Mouse (Mus musculus) heart, embryonic 16.5 days (tissue): ENCODE measurements around the gene Fgd5. TPM values are rescaled to one million over a fixed set of nuclear protein-coding genes. Genes with fewer than 3 reads are reported as not detected.

ENCODE experiments used
- ATAC-seq: fragments of 200-750 bp; cut with Nextera tagmentation; replicated peaks from 2 replicates; pipeline ENCODE4 v1.8.0; 2017; ENCODE audit warnings: moderate number of reproducible peaks; ENCODE audit not compliant: insufficient read depth, low FRiP score; ENCODE audit errors: extremely low read depth
- H3K27ac ChIP-seq: fragments of 300-500 bp; sonication (generic); 2 replicates; pipeline ENCODE4 v1.5.1; 2014; ENCODE audit warnings: mild to moderate bottlenecking, low read length, control low read depth, moderate library complexity
- H3K27me3 ChIP-seq: fragments of 300-500 bp; sonication (generic); 2 replicates; pipeline ENCODE4 v1.6.1; 2014; ENCODE audit warnings: low read length, mixed read lengths; ENCODE audit not compliant: control insufficient read depth, insufficient read depth
- H3K36me3 ChIP-seq: fragments of 300-500 bp; sonication (generic); 2 replicates; pipeline ENCODE4 v1.6.1; 2014; ENCODE audit not compliant: control insufficient read depth, insufficient read depth
- H3K4me1 ChIP-seq: fragments of 300-500 bp; sonication (generic); 2 replicates; pipeline ENCODE4 v1.6.1; 2014; ENCODE audit warnings: low read length, mixed read lengths; ENCODE audit not compliant: control insufficient read depth, insufficient read depth
- H3K4me2 ChIP-seq: fragments of 300-500 bp; sonication (generic); 2 replicates; pipeline ENCODE4 v1.6.1; 2014; ENCODE audit warnings: low read depth, mild to moderate bottlenecking, control low read depth, low read length
- H3K4me3 ChIP-seq: fragments of 300-500 bp; sonication (generic); 2 replicates; pipeline ENCODE4 v1.5.1; 2014; ENCODE audit warnings: mild to moderate bottlenecking, control low read depth, low read length
- H3K9ac ChIP-seq: fragments of 300-500 bp; sonication (generic); 2 replicates; pipeline ENCODE4 v1.6.1; 2014; ENCODE audit warnings: low read length, control low read depth
- H3K9me3 ChIP-seq: fragments of 300-500 bp; sonication (generic); replicated peaks from 2 replicates; pipeline ENCODE4 v1.6.1; 2016; ENCODE audit warnings: low read length; ENCODE audit not compliant: control insufficient read depth
- WGBS: fragments of 180-500 bp; shearing (Covaris S2); extraction: QIAGEN DNeasy Blood & Tissue Kit; methylation state at CpG from one replicate; pipeline ENCODE4 v1.1.7; 2014; 5-methylcytosine and 5-hydroxymethylcytosine counted together
- polyA plus RNA-seq: library from polyadenylated mRNA; unstranded; fragments of >200 nt; fragmentation: Nextera tagmentation; extraction: Ambion mirVana; gene quantifications from 2 replicates; pipeline ENCODE4 v1.2.1, GENCODE M21; 2015

Fgd5 gene
- polyA plus RNA-seq, 1 experiment from 2014 or later = 13.0 TPM

GRCm38 (mm10) chr6:92015848-92016247 lies 37.2 kb downstream of the Fgd5 start:
- H3K4me1 ChIP-seq = 0 out of 2 replicates have a peak, but pooled peaks cover 5% of the 10 kb centered on the region
- WGBS = 80% methylated on average over 5 of the region's 5 CpGs
- H3K27me3 ChIP-seq = no peaks in the 10 kb centered on the region
- no peaks in the 10 kb centered on the region for H3K9me3 ChIP-seq
- no peak overlapping the region for H3K4me2 ChIP-seq
- H3K27ac ChIP-seq = no peak overlapping the region
- ATAC-seq = no peak
- no peak overlapping the region for H3K9ac ChIP-seq
- no peak overlapping the region for H3K4me3 ChIP-seq
- H3K36me3 ChIP-seq = no peaks in the 10 kb centered on the region

DNA sequence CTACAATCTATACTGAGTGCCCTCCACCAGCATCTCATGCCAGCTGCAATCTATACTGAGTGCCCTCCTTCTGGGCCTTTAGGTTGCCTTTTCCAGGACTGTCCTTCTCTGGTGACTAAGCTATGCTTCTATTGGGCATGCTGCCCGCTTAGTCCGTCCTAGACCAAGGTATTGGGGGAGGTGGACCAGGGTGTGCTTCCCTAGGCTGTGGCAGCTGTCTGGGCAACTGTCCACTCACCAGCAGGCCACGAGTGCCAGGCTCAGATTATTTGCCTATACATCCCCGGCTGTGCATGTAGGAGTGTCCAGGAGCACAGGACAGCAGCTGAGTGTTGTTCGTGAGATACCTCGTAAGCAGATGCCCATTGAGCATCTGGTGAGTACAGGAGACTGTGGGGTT lies 38.1 kb downstream of the Fgd5 start:
- Histone ChIP-seq H3K4me2 (no peak overlapping the region), H3K27me3 (no peaks in the 10 kb centered on the region), H3K36me3 (no peaks in the 10 kb centered on the region), H3K9ac (no peak overlapping the region), H3K27ac (no peak overlapping the region), H3K4me3 (no peak overlapping the region), H3K9me3 (no peaks in the 10 kb centered on the region), H3K4me1 (0 out of 2 replicates have a peak, but pooled peaks cover 5% of the 10 kb centered on the region)
- 74% methylated on average over 6 of the region's 6 CpGs for WGBS
- ATAC-seq = no peak

- Histone ChIP-seq H3K27ac (no peak overlapping the region), H3K4me3 (no peak overlapping the region), H3K9ac (no peak overlapping the region), H3K4me2 (no peak overlapping the region), H3K4me1 (0 out of 2 replicates have a peak, but pooled peaks cover 5% of the 10 kb centered on the region), H3K36me3 (no peaks in the 10 kb centered on the region), H3K27me3 (no peaks in the 10 kb centered on the region), H3K9me3 (no peaks in the 10 kb centered on the region)
- 40% methylated on average over 6 of the region's 6 CpGs for WGBS
- ATAC-seq = no peak
These were observed 39.7 kb downstream of the Fgd5 start for GRCm38 (mm10) chr6:92018421-92018820.

GRCm38 (mm10) chr6:92021061-92021460 lies 42.4 kb downstream of the Fgd5 start:
- Histone ChIP-seq H3K36me3 (no peaks in the 10 kb centered on the region), H3K4me1 (no peaks in the 10 kb centered on the region), H3K4me2 (no peak overlapping the region), H3K4me3 (no peak overlapping the region), H3K9ac (no peak overlapping the region), H3K27ac (no peak overlapping the region), H3K9me3 (no peaks in the 10 kb centered on the region), H3K27me3 (no peaks in the 10 kb centered on the region)
- 0 out of 2 replicates have a peak, but pooled peaks have one; percentile 41 for ATAC-seq
- WGBS = 75% methylated on average over 9 of the region's 9 CpGs

DNA sequence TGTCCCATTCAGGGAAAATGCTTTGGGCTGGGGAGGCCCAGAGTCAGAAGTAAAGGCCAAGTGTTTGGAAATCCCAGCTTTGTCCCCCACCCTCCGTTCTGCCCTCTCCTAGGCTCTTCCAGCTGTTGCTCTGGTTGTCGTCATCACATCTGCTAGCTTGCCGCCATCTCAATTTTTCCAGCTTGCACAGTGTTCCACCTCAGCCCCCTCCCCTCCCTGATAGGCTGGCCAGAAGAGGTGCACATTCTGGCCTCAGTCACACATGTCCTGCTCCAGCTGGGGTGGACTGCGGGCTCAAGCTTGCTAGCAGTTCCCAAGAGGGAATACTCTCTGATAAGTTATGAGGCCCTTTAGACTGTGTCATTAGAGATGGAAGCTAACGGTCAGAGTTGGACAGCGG lies 42.8 kb downstream of the Fgd5 start:
- Histone ChIP-seq H3K36me3 (no peaks in the 10 kb centered on the region), H3K4me3 (no peak overlapping the region), H3K9me3 (no peaks in the 10 kb centered on the region), H3K27me3 (no peaks in the 10 kb centered on the region), H3K27ac (no peak overlapping the region), H3K4me1 (no peaks in the 10 kb centered on the region), H3K9ac (no peak overlapping the region), H3K4me2 (no peak overlapping the region)
- peak; percentile 71 for ATAC-seq
- WGBS = 56% methylated on average over 6 of the region's 6 CpGs

DNA sequence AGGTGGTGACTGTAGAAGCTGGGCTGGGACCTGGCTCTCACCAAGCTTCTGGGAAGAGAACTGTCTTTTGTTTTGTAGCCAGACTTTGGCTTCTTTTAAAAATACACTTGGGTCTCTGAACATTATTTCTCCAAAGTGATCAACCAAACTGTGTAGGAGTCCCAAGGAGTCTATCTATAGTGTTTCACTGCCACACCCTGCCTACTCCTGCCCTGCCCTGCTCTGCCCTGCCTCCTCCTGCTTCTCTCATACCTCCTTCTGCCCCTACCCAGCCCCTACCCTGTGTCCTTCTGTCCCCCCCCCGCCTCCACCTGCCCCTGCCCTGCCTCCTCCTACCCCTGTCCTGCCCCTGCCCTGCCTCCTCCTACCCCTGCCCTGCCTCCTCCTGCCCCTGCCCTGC lies 46.6 kb downstream of the Fgd5 start:
- ATAC-seq = no peak
- no peaks in the 10 kb centered on the region for H3K27me3 ChIP-seq

DNA sequence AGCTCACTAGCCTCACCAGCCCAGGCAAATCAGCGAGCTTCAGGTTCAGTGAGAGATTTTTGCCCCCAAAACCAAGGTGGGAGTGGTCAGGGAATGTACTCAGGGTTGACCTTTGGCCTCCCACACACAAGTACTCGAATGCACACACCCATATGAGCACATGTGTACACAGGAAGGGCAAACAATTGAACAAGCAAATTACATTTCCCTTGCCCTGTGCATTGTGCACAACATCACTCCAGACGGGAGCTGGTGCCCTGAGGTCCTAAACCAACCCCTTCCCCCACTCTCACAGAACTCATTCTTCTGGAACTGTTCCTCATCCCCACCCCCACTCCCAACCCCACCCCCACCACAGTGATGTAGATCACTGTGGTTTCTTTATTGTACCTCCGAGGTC lies 48.7 kb downstream of the Fgd5 start:
- no peaks in the 10 kb centered on the region for H3K9me3 ChIP-seq
- H3K27me3 ChIP-seq = no peaks in the 10 kb centered on the region
- no peak overlapping the region for H3K4me3 ChIP-seq
- no peak overlapping the region for H3K27ac ChIP-seq
- WGBS = 74% methylated on average over 4 of the region's 4 CpGs
- H3K36me3 ChIP-seq = no peaks in the 10 kb centered on the region
- no peak overlapping the region for H3K9ac ChIP-seq
- H3K4me2 ChIP-seq = no peak overlapping the region
- ATAC-seq = no peak
- 0 out of 2 replicates have a peak, but pooled peaks cover 2% of the 10 kb centered on the region for H3K4me1 ChIP-seq

More for the DNA sequence above, 46.6 kb downstream of the Fgd5 start:
- 0 out of 2 replicates have a peak, but pooled peaks cover 2% of the 10 kb centered on the region for H3K4me1 ChIP-seq
- H3K4me2 ChIP-seq = no peak overlapping the region
- WGBS = 80% methylated on average over 1 of the region's 1 CpGs
- H3K4me3 ChIP-seq = no peak overlapping the region
- H3K9ac ChIP-seq = no peak overlapping the region
- no peak overlapping the region for H3K27ac ChIP-seq
- no peaks in the 10 kb centered on the region for H3K9me3 ChIP-seq
- H3K36me3 ChIP-seq = no peaks in the 10 kb centered on the region

DNA sequence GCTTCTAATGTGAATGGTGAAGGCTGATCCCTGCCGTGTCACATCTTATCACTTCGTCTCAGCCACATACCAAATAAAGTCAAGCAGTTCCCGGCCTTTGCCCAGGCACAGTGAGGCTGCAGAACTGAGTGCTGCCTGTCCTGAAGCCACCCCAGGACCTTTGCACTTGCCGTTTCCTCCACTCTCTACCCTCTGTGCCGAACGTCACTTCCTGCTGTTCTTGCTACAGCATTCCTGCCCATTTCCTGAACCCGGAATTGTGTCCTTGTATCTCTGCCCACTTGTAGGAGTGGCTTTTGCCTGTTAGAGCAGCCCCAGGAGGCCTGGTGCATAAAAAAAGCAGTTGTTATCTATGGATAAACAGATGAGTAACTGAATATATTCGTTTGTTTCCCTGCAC lies 52.0 kb downstream of the Fgd5 start:
- no peak for ATAC-seq
- Histone ChIP-seq H3K4me2 (no peak overlapping the region), H3K9me3 (no peaks in the 10 kb centered on the region), H3K9ac (no peak overlapping the region), H3K27me3 (no peaks in the 10 kb centered on the region), H3K4me1 (0 out of 2 replicates have a peak, but pooled peaks cover 8% of the 10 kb centered on the region), H3K36me3 (no peaks in the 10 kb centered on the region), H3K27ac (no peak overlapping the region), H3K4me3 (no peak overlapping the region)
- WGBS = 41% methylated on average over 8 of the region's 8 CpGs

- no peak overlapping the region for H3K9ac ChIP-seq
- no peak overlapping the region for H3K27ac ChIP-seq
- H3K36me3 ChIP-seq = no peaks in the 10 kb centered on the region
- 0 out of 2 replicates have a peak, but pooled peaks cover 2% of the 10 kb centered on the region for H3K27me3 ChIP-seq
- no peaks in the 10 kb centered on the region for H3K9me3 ChIP-seq
- ATAC-seq = no peak
- H3K4me3 ChIP-seq = no peak overlapping the region
- H3K4me2 ChIP-seq = no peak overlapping the region
- H3K4me1 ChIP-seq = 0 out of 2 replicates have a peak, but pooled peaks cover 6% of the 10 kb centered on the region
- 24% methylated on average over 6 of the region's 6 CpGs for WGBS
These were observed 56.0 kb downstream of the Fgd5 start for GRCm38 (mm10) chr6:92034713-92035112.
